Mouse (Mus musculus) stomach, embryonic 15.5 days (tissue): Measurements from ENCODE around the gene Itga8. TPM values are rescaled to one million over a fixed set of nuclear protein-coding genes. Genes with fewer than 3 reads are reported as not detected.

Experiments
- ATAC-seq: fragments of 200-750 bp; cut with Nextera tagmentation; 2 replicates; pipeline ENCODE4 v1.8.0; 2017; ENCODE audit warnings: low read depth, moderate number of reproducible peaks, moderate TSS enrichment; ENCODE audit not compliant: insufficient read depth, low FRiP score
- H3K27ac ChIP-seq: fragments of 300-500 bp; sonication (generic); 2 replicates; pipeline ENCODE4 v1.5.1; 2015; ENCODE audit warnings: mild to moderate bottlenecking, inconsistent platforms
- H3K27me3 ChIP-seq: fragments of 300-500 bp; sonication (generic); replicated peaks from 2 replicates; pipeline ENCODE4 v1.6.1; 2015; ENCODE audit warnings: inconsistent platforms
- H3K36me3 ChIP-seq: fragments of 300-500 bp; sonication (generic); 2 replicates; pipeline ENCODE4 v1.6.1; 2015; ENCODE audit warnings: inconsistent platforms
- H3K4me1 ChIP-seq: fragments of 300-500 bp; sonication (generic); 2 replicates; pipeline ENCODE4 v1.6.1; 2015; ENCODE audit warnings: inconsistent platforms
- H3K4me2 ChIP-seq: fragments of 300-500 bp; sonication (generic); 2 replicates; pipeline ENCODE4 v1.6.1; 2015; ENCODE audit warnings: mild to moderate bottlenecking, inconsistent platforms
- H3K4me3 ChIP-seq: fragments of 300-500 bp; sonication (generic); replicated peaks from 2 replicates; pipeline ENCODE4 v1.5.1; 2015; ENCODE audit warnings: inconsistent platforms
- H3K9ac ChIP-seq: fragments of 300-500 bp; sonication (generic); 2 replicates; pipeline ENCODE4 v1.6.1; 2015; ENCODE audit warnings: inconsistent platforms
- H3K9me3 ChIP-seq: fragments of 300-500 bp; sonication (generic); 2 replicates; pipeline ENCODE4 v1.6.1; 2016; ENCODE audit warnings: inconsistent platforms
- WGBS: fragments of 180-500 bp; shearing (Covaris S2); methylation state at CpG from one replicate; pipeline ENCODE4 v1.1.7; 2015; 5-methylcytosine and 5-hydroxymethylcytosine counted together
- polyA plus RNA-seq: library from polyadenylated mRNA; unstranded; fragments of >200 nt; fragmentation: Nextera tagmentation; extraction: Ambion mirVana; gene quantifications from 2 replicates; pipeline ENCODE4 v1.2.1, GENCODE M21; 2015

Itga8 gene
- polyA plus RNA-seq, 1 experiment from 2014 or later: 16.7 TPM

- Histone ChIP-seq H3K27me3 (no peaks in the 10 kb centered on the region), H3K36me3 (no peaks in the 10 kb centered on the region), H3K4me3 (no peak overlapping the region), H3K9me3 (no peaks in the 10 kb centered on the region), H3K27ac (no peak overlapping the region), H3K4me2 (no peak overlapping the region), H3K4me1 (no peaks in the 10 kb centered on the region), H3K9ac (no peak overlapping the region)
- ATAC-seq: no peak
- WGBS: 39% methylated on average over 2 of the region's 2 CpGs
Observed at GRCm38 (mm10) chr2:12115479-12115878, 186.2 kb downstream of the Itga8 start.

- Histone ChIP-seq H3K4me2 (no peak overlapping the region), H3K27ac (no peak overlapping the region), H3K27me3 (no peaks in the 10 kb centered on the region), H3K4me3 (no peak overlapping the region), H3K4me1 (peaks cover 2% of the 10 kb centered on the region; the same call in 1 of the 2 replicates), H3K9me3 (no peaks in the 10 kb centered on the region), H3K36me3 (no peaks in the 10 kb centered on the region), H3K9ac (no peak overlapping the region)
- WGBS: 44% methylated on average over 3 of the region's 3 CpGs
- no peak for ATAC-seq
Observed at GRCm38 (mm10) chr2:12109306-12109705, 192.4 kb downstream of the Itga8 start.

- H3K4me3 ChIP-seq: no peak overlapping the region
- no peak for ATAC-seq
- H3K27me3 ChIP-seq: no peaks in the 10 kb centered on the region
- no peak overlapping the region for H3K27ac ChIP-seq
- H3K36me3 ChIP-seq: no peaks in the 10 kb centered on the region
- H3K4me1 ChIP-seq: peaks cover 2% of the 10 kb centered on the region; the same call in 1 of the 2 replicates
- H3K9me3 ChIP-seq: no peaks in the 10 kb centered on the region
- H3K9ac ChIP-seq: no peak overlapping the region
- WGBS: 84% methylated on average over 2 of the region's 2 CpGs
- H3K4me2 ChIP-seq: no peak overlapping the region
Observed at GRCm38 (mm10) chr2:12108306-12108705, 193.4 kb downstream of the Itga8 start.

GRCm38 (mm10) chr2:12107265-12107664, 194.5 kb downstream of the Itga8 start:
- no peaks in the 10 kb centered on the region for H3K27me3 ChIP-seq
- H3K4me2 ChIP-seq: no peak overlapping the region
- no peak overlapping the region for H3K27ac ChIP-seq
- H3K9me3 ChIP-seq: no peaks in the 10 kb centered on the region
- no peak overlapping the region for H3K4me3 ChIP-seq
- H3K4me1 ChIP-seq: peaks cover 2% of the 10 kb centered on the region; the same call in 1 of the 2 replicates
- no peak overlapping the region for H3K9ac ChIP-seq
- ATAC-seq: no peak
- 40% methylated on average over 2 of the region's 2 CpGs for WGBS
- H3K36me3 ChIP-seq: no peaks in the 10 kb centered on the region

- H3K36me3 ChIP-seq: no peaks in the 10 kb centered on the region
- H3K4me2 ChIP-seq: no peak overlapping the region
- ATAC-seq: no peak
- H3K9me3 ChIP-seq: no peaks in the 10 kb centered on the region
- 64% methylated on average over 1 of the region's 1 CpGs for WGBS
- peaks cover 2% of the 10 kb centered on the region; the same call in 1 of the 2 replicates for H3K4me1 ChIP-seq
- no peak overlapping the region for H3K4me3 ChIP-seq
- no peak overlapping the region for H3K9ac ChIP-seq
- no peaks in the 10 kb centered on the region for H3K27me3 ChIP-seq
- no peak overlapping the region for H3K27ac ChIP-seq
Observed at GRCm38 (mm10) chr2:12103183-12103582, 198.5 kb downstream of the Itga8 start.

GRCm38 (mm10) chr2:12092203-12092984, 209.3 kb downstream of the Itga8 start:
- 48% methylated on average over 7 of the region's 7 CpGs for WGBS
- Histone ChIP-seq H3K27me3 (no peaks in the 10 kb centered on the region), H3K9me3 (no peaks in the 10 kb centered on the region), H3K4me2 (no peak overlapping the region), H3K9ac (no peak overlapping the region), H3K36me3 (no peaks in the 10 kb centered on the region), H3K27ac (no peak overlapping the region), H3K4me3 (no peak overlapping the region), H3K4me1 (no peaks in the 10 kb centered on the region)
- no peak for ATAC-seq

GRCm38 (mm10) chr2:12090993-12091392, 210.7 kb downstream of the Itga8 start:
- H3K36me3 ChIP-seq: no peaks in the 10 kb centered on the region
- WGBS: 79% methylated on average over 2 of the region's 2 CpGs
- no peak overlapping the region for H3K4me3 ChIP-seq
- no peaks in the 10 kb centered on the region for H3K4me1 ChIP-seq
- H3K27me3 ChIP-seq: no peaks in the 10 kb centered on the region
- H3K9ac ChIP-seq: no peak overlapping the region
- H3K4me2 ChIP-seq: no peak overlapping the region
- H3K27ac ChIP-seq: no peak overlapping the region
- no peaks in the 10 kb centered on the region for H3K9me3 ChIP-seq
- ATAC-seq: no peak

GRCm38 (mm10) chr2:12085492-12085891, 216.2 kb downstream of the Itga8 start:
- WGBS: 82% methylated on average over 2 of the region's 2 CpGs
- ATAC-seq: no peak
- Histone ChIP-seq H3K9me3 (no peaks in the 10 kb centered on the region), H3K4me1 (no peaks in the 10 kb centered on the region), H3K4me2 (no peak overlapping the region), H3K4me3 (no peak overlapping the region), H3K36me3 (no peaks in the 10 kb centered on the region), H3K27ac (no peak overlapping the region), H3K9ac (no peak overlapping the region), H3K27me3 (no peaks in the 10 kb centered on the region)

GRCm38 (mm10) chr2:12084341-12084740, 217.4 kb downstream of the Itga8 start:
- Histone ChIP-seq H3K27me3 (no peaks in the 10 kb centered on the region), H3K4me3 (no peak overlapping the region), H3K4me2 (no peak overlapping the region), H3K4me1 (no peaks in the 10 kb centered on the region), H3K36me3 (no peaks in the 10 kb centered on the region), H3K27ac (no peak overlapping the region), H3K9me3 (no peaks in the 10 kb centered on the region), H3K9ac (no peak overlapping the region)
- 79% methylated on average over 4 of the region's 4 CpGs for WGBS
- ATAC-seq: no peak

- ATAC-seq: no peak
- WGBS: 70% methylated on average over 2 of the region's 2 CpGs
- Histone ChIP-seq H3K27me3 (no peaks in the 10 kb centered on the region), H3K9me3 (no peaks in the 10 kb centered on the region), H3K4me3 (no peak overlapping the region), H3K4me2 (no peak overlapping the region), H3K9ac (no peak overlapping the region), H3K36me3 (no peaks in the 10 kb centered on the region), H3K27ac (no peak overlapping the region), H3K4me1 (no peaks in the 10 kb centered on the region)
Observed at GRCm38 (mm10) chr2:12077266-12077891, 224.3 kb downstream of the Itga8 start.

- no peak for ATAC-seq
- Histone ChIP-seq H3K4me2 (no peak overlapping the region), H3K4me1 (no peaks in the 10 kb centered on the region; the same call in 1 of the 2 replicates), H3K9ac (no peak overlapping the region), H3K27ac (no peak overlapping the region), H3K9me3 (no peaks in the 10 kb centered on the region), H3K4me3 (no peak overlapping the region), H3K27me3 (no peaks in the 10 kb centered on the region), H3K36me3 (no peaks in the 10 kb centered on the region)
- 52% methylated on average over 6 of the region's 6 CpGs for WGBS
Observed at GRCm38 (mm10) chr2:12065669-12066399, 235.9 kb downstream of the Itga8 start.
